Mouse (Mus musculus) ES-E14 (cell line): ENCODE measurements at regions not wholly inside any gene's neighbourhood (a gene's known extent, or its start where the extent isn't known, plus 50 kb on each side); places are given as distances from the start of the nearest gene placed in this dataset.

Experiments used
- DNase-seq: peaks from one replicate; pipeline ENCODE4 v3.0.0-alpha.2; 2013; ENCODE audit warnings: low read depth, low spot score
- H3K27ac ChIP-seq: 2 replicates; pipeline ENCODE4 v1.5.1; 2012; ENCODE audit warnings: low read depth, mild to moderate bottlenecking, low read length, moderate library complexity, mixed read lengths; ENCODE audit not compliant: poor library complexity, insufficient read depth, severe bottlenecking
- H3K36me3 ChIP-seq: 2 replicates; pipeline ENCODE4 v1.6.1; 2012; ENCODE audit warnings: mild to moderate bottlenecking, low read length, moderate library complexity, mixed read lengths; ENCODE audit not compliant: control insufficient read depth, poor library complexity, insufficient read depth, severe bottlenecking
- H3K4me1 ChIP-seq, 2 experiments: fragments of 150-350 bp in 1 of 2; sonication (generic) in 1 of 2; 2 replicates each; pipeline ENCODE4 v1.6.1; 2012; ENCODE audit warnings: low read length in 2 of 2, mild to moderate bottlenecking in 1 of 2, mixed read lengths in 1 of 2; ENCODE audit not compliant: control insufficient read depth in 2 of 2, insufficient read depth in 2 of 2, poor library complexity in 1 of 2
- H3K4me3 ChIP-seq, 2 experiments: fragments of 150-350 bp in 1 of 2; sonication (generic) in 1 of 2; 2 replicates each; pipeline ENCODE4 v1.5.1; 2012; ENCODE audit warnings: low read length in 2 of 2, low read depth in 1 of 2, mild to moderate bottlenecking in 1 of 2, mixed read lengths in 1 of 2; ENCODE audit not compliant: insufficient read depth in 1 of 2, poor library complexity in 1 of 2, severe bottlenecking in 1 of 2
- H3K9ac ChIP-seq: 2 replicates; pipeline ENCODE4 v1.6.1; 2012; ENCODE audit warnings: low read depth, mild to moderate bottlenecking, low read length, mixed read lengths; ENCODE audit not compliant: poor library complexity, insufficient read depth, severe bottlenecking
- H3K9me3 ChIP-seq: fragments of 150-350 bp; sonication (generic); 2 replicates; pipeline ENCODE4 v1.6.1; 2012; ENCODE audit warnings: low read depth, mild to moderate bottlenecking, low read length; ENCODE audit not compliant: control insufficient read depth, insufficient read depth
- CHD2 ChIP-seq: IDR thresholded peaks from 2 replicates; pipeline ENCODE4 v1.6.1; 2014; ENCODE audit warnings: mild to moderate bottlenecking, low read depth, low read length, inconsistent platforms
- HCFC1 ChIP-seq: IDR thresholded peaks from 2 replicates; pipeline ENCODE4 v1.6.1; 2012; ENCODE audit warnings: low read length, inconsistent platforms, borderline replicate concordance; ENCODE audit not compliant: insufficient read depth
- MAFK ChIP-seq: IDR thresholded peaks from 2 replicates; pipeline ENCODE4 v1.6.1; 2014; ENCODE audit warnings: mild to moderate bottlenecking, low read depth, low read length, inconsistent platforms; ENCODE audit not compliant: insufficient read depth
- ZC3H11A ChIP-seq: IDR thresholded peaks from 2 replicates; pipeline ENCODE4 v1.6.1; 2012; ENCODE audit warnings: low read depth, mild to moderate bottlenecking, inconsistent platforms, low read length, borderline replicate concordance
- ZNF384 ChIP-seq: IDR thresholded peaks from 2 replicates; pipeline ENCODE4 v1.6.1; 2012; ENCODE audit warnings: low read depth, low read length, inconsistent platforms
- in situ Hi-C, 2 experiments: fragments of 600-800 bp; cut with MboI; formaldehyde crosslinking; loops; one replicate each; pipeline ENCODE4 v1.15.1; 2025; ENCODE audit warnings: low sequenced_read_pairs in 2 of 2, inconsistent platforms in 1 of 2; ENCODE audit not compliant: unreplicated experiment in 2 of 2

GRCm38 (mm10) chr7:51254461-51254860, 256.4 kb upstream of the Ano5 start:
- in situ Hi-C loops = no loop called here
- no peaks in the 10 kb centered on the region for H3K36me3 ChIP-seq

GRCm38 (mm10) chr7:51259160-51259831, 251.5 kb upstream of the Ano5 start:
- DNase-seq = no peak
- no peak overlapping the region for H3K9ac ChIP-seq
- no peak overlapping the region for H3K4me3 ChIP-seq
- in situ Hi-C loops = no loop called here
- no peak overlapping the region for H3K27ac ChIP-seq
- no peaks in the 10 kb centered on the region for H3K4me1 ChIP-seq
- H3K9me3 ChIP-seq = no peaks in the 10 kb centered on the region
- TF ChIP-seq CHD2 = no peak
- TF ChIP-seq ZC3H11A = no peak
- no peak for TF ChIP-seq HCFC1
- TF ChIP-seq MAFK = no peak
- TF ChIP-seq ZNF384 = no peak
- no peaks in the 10 kb centered on the region for H3K36me3 ChIP-seq

More at GRCm38 (mm10) chr7:51254461-51254860, 256.4 kb upstream of the Ano5 start:
- Histone ChIP-seq H3K9ac (no peak overlapping the region), H3K4me3 (no peak overlapping the region), H3K27ac (no peak overlapping the region), H3K9me3 (no peaks in the 10 kb centered on the region), H3K4me1 (no peaks in the 10 kb centered on the region)
- no peak for DNase-seq
- TF ChIP-seq CHD2 (no peak), ZNF384 (no peak), MAFK (no peak), ZC3H11A (no peak), HCFC1 (no peak)

GRCm38 (mm10) chr7:51264166-51264565, 246.7 kb upstream of the Ano5 start:
- in situ Hi-C loops = no loop called here
- Histone ChIP-seq H3K4me1 (no peaks in the 10 kb centered on the region), H3K4me3 (no peak overlapping the region), H3K27ac (no peak overlapping the region), H3K9me3 (no peaks in the 10 kb centered on the region), H3K9ac (no peak overlapping the region), H3K36me3 (no peaks in the 10 kb centered on the region)
- TF ChIP-seq HCFC1 (no peak), MAFK (no peak), ZC3H11A (no peak), CHD2 (no peak), ZNF384 (no peak)
- no peak for DNase-seq

GRCm38 (mm10) chr7:51265896-51266295, 244.9 kb upstream of the Ano5 start:
- no peak for TF ChIP-seq HCFC1
- no peak for TF ChIP-seq ZNF384
- TF ChIP-seq ZC3H11A = no peak
- no peak for TF ChIP-seq MAFK
- TF ChIP-seq CHD2 = no peak
- H3K4me3 ChIP-seq = no peak overlapping the region
- in situ Hi-C loops = no loop called here

GRCm38 (mm10) chr7:51266879-51267278, 243.9 kb upstream of the Ano5 start:
- no peak for DNase-seq
- H3K9me3 ChIP-seq = no peaks in the 10 kb centered on the region
- H3K4me3 ChIP-seq = no peak overlapping the region
- H3K36me3 ChIP-seq = no peaks in the 10 kb centered on the region
- no peak overlapping the region for H3K27ac ChIP-seq
- no peaks in the 10 kb centered on the region for H3K4me1 ChIP-seq
- TF ChIP-seq CHD2 (no peak), HCFC1 (no peak), ZNF384 (no peak), MAFK (no peak)
- in situ Hi-C loops = no loop called here
- no peak overlapping the region for H3K9ac ChIP-seq

More at GRCm38 (mm10) chr7:51265896-51266295, 244.9 kb upstream of the Ano5 start:
- DNase-seq = no peak
- Histone ChIP-seq H3K9me3 (no peaks in the 10 kb centered on the region), H3K9ac (no peak overlapping the region), H3K4me1 (no peaks in the 10 kb centered on the region), H3K36me3 (no peaks in the 10 kb centered on the region), H3K27ac (no peak overlapping the region)
